Mouse (Mus musculus) embryonic facial prominence, embryonic 12.5 days (tissue): ENCODE data around the gene BC004004. TPM values are rescaled to one million over a fixed set of nuclear protein-coding genes. Genes with fewer than 3 reads are reported as not detected.
"Not testable (repeated sequence)": the region's sequence is repeated elsewhere in the genome, so short reads cannot be mapped to it uniquely, and the experiment has no call there.

ENCODE experiments used
- ATAC-seq: fragments of 200-750 bp; cut with Nextera tagmentation; 2 replicates; pipeline ENCODE4 v1.8.0; 2017; ENCODE audit not compliant: insufficient number of reproducible peaks, insufficient read depth, low FRiP score, low TSS enrichment
- H3K27ac ChIP-seq: fragments of 300-500 bp; sonication (generic); 2 replicates; pipeline ENCODE4 v1.5.1; 2016; ENCODE audit warnings: mild to moderate bottlenecking
- H3K27me3 ChIP-seq: fragments of 300-500 bp; sonication (generic); 2 replicates; pipeline ENCODE4 v1.6.1; 2016; ENCODE audit warnings: mild to moderate bottlenecking, moderate library complexity
- H3K36me3 ChIP-seq: fragments of 300-500 bp; sonication (generic); 2 replicates; pipeline ENCODE4 v1.6.1; 2016; ENCODE audit warnings: mild to moderate bottlenecking
- H3K4me1 ChIP-seq: fragments of 300-500 bp; sonication (generic); 2 replicates; pipeline ENCODE4 v1.6.1; 2016
- H3K4me2 ChIP-seq: fragments of 300-500 bp; sonication (generic); replicated peaks from 2 replicates; pipeline ENCODE4 v1.6.1; 2016; ENCODE audit warnings: mild to moderate bottlenecking, moderate library complexity
- H3K4me3 ChIP-seq: fragments of 300-500 bp; sonication (generic); 2 replicates; pipeline ENCODE4 v1.5.1; 2016; ENCODE audit warnings: mild to moderate bottlenecking
- H3K9ac ChIP-seq: fragments of 300-500 bp; sonication (generic); 2 replicates; pipeline ENCODE4 v1.6.1; 2016; ENCODE audit warnings: mild to moderate bottlenecking, moderate library complexity
- H3K9me3 ChIP-seq: fragments of 300-500 bp; sonication (generic); 2 replicates; pipeline ENCODE4 v1.6.1; 2016; ENCODE audit warnings: mild to moderate bottlenecking, moderate library complexity
- WGBS: fragments of 180-500 bp; shearing (Covaris S2); methylation state at CpG from one replicate; pipeline ENCODE4 v1.1.7; 2016; 5-methylcytosine and 5-hydroxymethylcytosine counted together
- polyA plus RNA-seq: library from polyadenylated mRNA; unstranded; fragments of >200 nt; fragmentation: Nextera tagmentation; extraction: Ambion mirVana; gene quantifications from 2 replicates; pipeline ENCODE4 v1.2.1, GENCODE M21; 2016

The BC004004 gene
- polyA plus RNA-seq, 1 experiment from 2014 or later: 56.5 TPM

DNA sequence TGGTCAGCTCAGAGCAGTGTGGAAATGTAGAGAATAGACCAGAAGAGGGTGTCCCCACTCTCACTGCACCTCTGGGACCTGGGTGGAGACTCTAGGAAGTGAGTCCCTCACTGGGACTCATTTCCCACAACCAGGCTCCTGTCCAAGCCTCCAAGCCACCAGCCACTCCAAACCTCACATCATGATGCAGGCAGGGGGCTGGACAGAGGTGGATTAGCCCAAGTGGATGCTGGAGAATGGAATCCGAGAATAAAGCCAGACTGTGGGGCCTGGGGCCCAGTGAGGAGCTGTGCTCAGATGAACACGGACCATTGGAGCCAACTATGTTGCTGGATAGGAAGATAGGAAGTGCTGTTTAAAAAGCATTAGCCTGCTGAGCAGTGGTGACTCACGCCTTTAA is 48.3 kb downstream of the BC004004 start:
- 0 out of 2 replicates have a peak, but pooled peaks cover 4% of the 10 kb centered on the region for H3K9me3 ChIP-seq
- WGBS: 74% methylated on average over 3 of the region's 3 CpGs
- H3K36me3 ChIP-seq: no peaks in the 10 kb centered on the region
- H3K9ac ChIP-seq: no peak overlapping the region
- no peak overlapping the region for H3K4me3 ChIP-seq
- no peak overlapping the region for H3K27ac ChIP-seq
- peaks cover 20% of the 10 kb centered on the region for H3K27me3 ChIP-seq
- H3K4me2 ChIP-seq: no peak overlapping the region
- peaks cover 5% of the 10 kb centered on the region for H3K4me1 ChIP-seq
- no peak for ATAC-seq

DNA sequence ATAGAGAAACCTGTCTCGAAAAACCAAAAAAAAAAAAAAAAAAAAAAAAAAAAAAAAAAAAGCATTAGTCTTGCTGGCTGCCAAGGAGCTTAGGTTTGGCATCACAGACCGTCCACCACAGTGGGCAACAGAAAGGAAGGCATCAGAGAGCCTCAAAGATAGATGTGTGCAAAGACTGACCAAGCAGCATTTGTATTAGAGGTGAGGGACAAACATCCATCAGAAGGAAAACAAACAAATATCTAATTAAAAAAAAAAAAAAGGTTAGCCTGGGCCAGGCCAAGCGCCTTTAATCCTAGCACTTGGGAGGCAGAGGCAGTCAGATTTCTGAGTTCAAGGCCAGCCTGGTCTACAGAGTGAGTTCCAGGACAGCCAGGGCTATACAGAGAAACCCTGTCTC is 48.8 kb downstream of the BC004004 start, which contains the start of gene Pi16:
Pi16 (plus strand) TSS at position 301 of the 400 bp plus-strand sequence.
- H3K27me3 ChIP-seq: peaks cover 25% of the 10 kb centered on the region
- not testable (repeated sequence) for H3K36me3 ChIP-seq, H3K9me3 ChIP-seq, ATAC-seq, H3K4me3 ChIP-seq, H3K4me1 ChIP-seq, H3K9ac ChIP-seq, H3K4me2 ChIP-seq, H3K27ac ChIP-seq
- 82% methylated on average over 3 of the region's 3 CpGs for WGBS

DNA sequence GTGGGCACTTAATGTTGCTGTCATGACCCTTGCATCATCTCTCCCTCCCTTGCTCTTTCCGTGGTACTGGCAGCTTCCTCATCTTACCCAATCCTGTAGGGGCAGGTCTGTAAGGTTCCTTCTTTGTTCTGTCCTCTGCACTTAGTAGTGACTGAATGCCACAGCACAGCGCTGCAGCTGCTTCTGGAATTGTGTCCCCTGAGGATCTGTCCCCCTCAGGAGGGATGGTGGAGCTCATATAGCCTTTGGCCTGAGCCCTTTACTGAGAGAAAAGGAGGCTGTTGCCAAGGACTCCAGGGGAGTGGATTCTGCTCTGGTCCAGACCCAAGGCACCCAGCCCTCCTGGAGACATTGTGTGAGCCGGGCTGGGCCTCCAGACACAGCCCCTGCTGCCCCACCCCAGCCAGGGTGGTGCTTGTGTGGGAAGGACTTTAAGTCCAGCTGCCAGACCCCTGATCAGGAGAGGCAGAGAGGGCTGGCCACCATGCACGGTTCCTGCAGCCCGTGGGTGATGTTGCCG is 50.2 kb downstream of the BC004004 start:
- H3K4me2 ChIP-seq: no peak overlapping the region
- H3K9me3 ChIP-seq: no peaks in the 10 kb centered on the region
- H3K4me3 ChIP-seq: no peak overlapping the region
- no peaks in the 10 kb centered on the region for H3K36me3 ChIP-seq
- no peak overlapping the region for H3K27ac ChIP-seq
- H3K27me3 ChIP-seq: peaks cover 32% of the 10 kb centered on the region
- no peak overlapping the region; the same call in 1 of the 2 replicates for H3K9ac ChIP-seq
- ATAC-seq: no peak
- H3K4me1 ChIP-seq: peaks cover 16% of the 10 kb centered on the region
- 45% methylated on average over 6 of the region's 6 CpGs for WGBS

DNA sequence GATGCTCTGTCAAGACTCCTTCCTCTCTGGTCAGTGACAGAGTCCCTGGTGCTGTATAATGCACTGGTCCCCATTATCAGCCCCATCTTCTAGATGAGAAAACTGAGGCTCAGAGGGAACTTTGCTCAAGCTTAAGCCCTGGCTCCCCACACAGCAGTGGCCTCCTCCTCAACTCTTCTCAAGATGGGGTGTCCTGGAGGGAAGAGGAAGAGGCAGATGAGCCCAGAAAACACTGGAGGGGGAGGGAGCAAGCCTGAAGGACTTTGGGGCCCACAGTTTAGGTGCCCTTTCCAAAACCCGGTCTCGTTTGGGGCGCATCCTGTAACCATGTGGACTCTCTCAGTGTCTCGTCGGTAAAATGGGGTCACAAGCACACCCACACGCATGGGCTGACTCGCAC is 50.9 kb downstream of the BC004004 start:
- peaks cover 16% of the 10 kb centered on the region for H3K4me1 ChIP-seq
- no peak overlapping the region for H3K27ac ChIP-seq
- no peak overlapping the region for H3K4me2 ChIP-seq
- no peak overlapping the region for H3K9ac ChIP-seq
- 83% methylated on average over 7 of the region's 7 CpGs for WGBS
- H3K27me3 ChIP-seq: peaks cover 35% of the 10 kb centered on the region
- H3K4me3 ChIP-seq: no peak overlapping the region
- no peak for ATAC-seq
- H3K36me3 ChIP-seq: no peaks in the 10 kb centered on the region
- no peaks in the 10 kb centered on the region for H3K9me3 ChIP-seq

DNA sequence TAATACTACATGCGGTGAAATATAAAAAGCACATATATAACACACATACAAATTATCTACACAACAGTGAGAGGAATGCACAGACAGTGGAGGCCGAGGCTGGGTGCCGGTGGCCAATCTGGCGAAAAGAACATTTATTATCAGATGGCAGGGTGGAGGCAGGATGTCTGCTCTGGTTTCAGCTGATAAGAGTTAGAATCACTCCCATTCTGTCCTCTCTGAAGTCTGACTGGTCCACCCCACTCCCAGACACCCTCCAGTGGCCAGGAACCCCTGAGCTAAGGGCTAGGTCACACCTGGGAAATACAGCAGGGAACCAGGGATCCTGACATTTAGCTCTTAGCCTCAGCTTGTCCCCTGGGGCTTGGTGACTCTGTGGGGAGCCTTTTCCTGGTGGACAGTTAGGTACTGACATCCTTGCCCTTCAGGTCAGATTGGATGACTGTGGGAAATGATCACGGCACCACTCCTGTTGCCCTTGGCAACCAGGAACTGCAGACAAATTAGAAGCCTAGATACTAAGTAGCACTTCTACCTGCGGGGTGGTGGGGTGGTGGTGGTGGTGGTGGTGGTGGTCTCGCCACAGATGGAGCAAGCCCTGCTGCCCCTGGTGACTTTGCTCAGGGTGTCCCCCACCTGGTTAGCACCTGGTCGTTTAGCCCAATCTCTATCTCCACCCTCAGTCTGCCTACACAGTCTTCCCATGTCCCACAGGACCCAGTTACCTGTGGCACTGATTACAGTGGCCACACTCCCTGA is 51.5 kb downstream of the BC004004 start:
- no peak for ATAC-seq
- Histone ChIP-seq H3K4me3 (no peak overlapping the region), H3K4me2 (no peak overlapping the region), H3K27me3 (peaks cover 35% of the 10 kb centered on the region), H3K36me3 (no peaks in the 10 kb centered on the region), H3K27ac (no peak overlapping the region), H3K9ac (no peak overlapping the region), H3K9me3 (no peaks in the 10 kb centered on the region), H3K4me1 (peaks cover 16% of the 10 kb centered on the region)
- WGBS: 64% methylated on average over 8 of the region's 8 CpGs

DNA sequence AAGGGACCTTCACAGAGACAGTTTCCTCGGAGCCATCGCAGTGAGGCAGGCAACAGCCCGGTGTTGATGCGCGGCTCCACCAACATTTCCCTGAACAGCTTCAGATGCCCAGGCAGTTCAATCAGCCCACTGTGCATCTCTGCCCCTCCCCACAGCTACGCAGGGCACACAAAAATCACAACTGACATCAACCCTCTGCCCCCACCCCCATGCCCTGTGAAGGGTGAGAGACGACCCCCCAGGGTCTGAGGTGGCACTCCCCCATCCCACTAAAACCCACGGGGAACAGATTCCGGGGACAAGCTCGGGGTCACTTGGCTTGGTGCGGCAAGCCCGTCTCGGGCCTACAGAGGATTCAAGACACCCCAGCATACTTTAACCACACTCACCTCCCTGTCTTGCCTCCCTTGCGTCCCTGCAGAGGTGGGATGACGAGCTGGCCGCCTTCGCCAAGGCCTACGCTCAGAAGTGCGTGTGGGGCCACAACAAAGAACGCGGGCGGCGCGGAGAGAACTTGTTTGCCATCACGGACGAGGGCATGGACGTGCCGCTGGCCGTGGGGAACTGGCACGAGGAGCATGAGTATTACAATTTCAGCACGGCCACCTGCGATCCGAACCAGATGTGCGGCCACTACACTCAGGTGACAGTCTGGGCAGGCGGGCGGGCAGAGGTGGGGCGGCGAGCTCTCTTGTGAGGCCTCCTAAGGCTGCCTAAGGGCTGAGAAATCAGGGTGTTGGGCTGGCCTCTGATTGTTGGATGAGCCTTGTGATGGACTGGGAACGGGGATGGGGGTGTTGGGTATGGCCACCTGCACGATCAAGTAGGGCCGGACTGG is 53.4 kb downstream of the BC004004 start:
- peaks cover 50% of the 10 kb centered on the region for H3K27me3 ChIP-seq

DNA sequence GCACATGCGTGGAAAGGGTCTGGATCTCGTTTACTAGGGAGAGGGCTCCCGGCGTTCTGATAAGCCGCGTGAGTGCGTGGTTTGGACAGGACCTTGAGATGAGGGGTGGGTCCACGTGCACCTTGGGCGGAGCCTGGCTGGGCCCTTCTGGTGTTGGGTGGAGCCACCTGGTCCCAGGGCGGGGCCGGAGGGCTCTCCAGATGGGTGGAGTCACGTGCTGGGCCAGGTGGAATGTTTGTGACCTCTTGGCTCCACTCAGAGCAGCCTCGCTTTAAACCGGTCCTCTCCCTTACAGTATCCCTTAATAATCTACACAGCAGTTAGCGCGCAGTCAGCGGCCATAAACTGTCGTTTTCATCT is 54.0 kb downstream of the BC004004 start:
- Histone ChIP-seq H3K4me3 (peak overlapping the region; percentile 19; the same call in 1 of the 2 replicates), H3K36me3 (no peaks in the 10 kb centered on the region), H3K27ac (no peak overlapping the region), H3K4me1 (peaks cover 26% of the 10 kb centered on the region), H3K27me3 (peaks cover 56% of the 10 kb centered on the region), H3K9me3 (no peaks in the 10 kb centered on the region), H3K9ac (no peak overlapping the region), H3K4me2 (peak overlapping the region; percentile 37)
- ATAC-seq: no peak
- WGBS: 6% methylated on average over 18 of the region's 18 CpGs

More for the DNA sequence above, 53.4 kb downstream of the BC004004 start:
- no peaks in the 10 kb centered on the region for H3K9me3 ChIP-seq
- WGBS: 11% methylated on average over 41 of the region's 41 CpGs
- peak overlapping the region; percentile 37 for H3K4me2 ChIP-seq
- ATAC-seq: no peak
- H3K9ac ChIP-seq: no peak overlapping the region
- H3K36me3 ChIP-seq: no peaks in the 10 kb centered on the region
- peaks cover 23% of the 10 kb centered on the region for H3K4me1 ChIP-seq
- H3K4me3 ChIP-seq: peak overlapping the region; percentile 19; the same call in 1 of the 2 replicates
- H3K27ac ChIP-seq: 0 out of 2 replicates have a peak overlapping the region, but pooled peaks have one; percentile 17

DNA sequence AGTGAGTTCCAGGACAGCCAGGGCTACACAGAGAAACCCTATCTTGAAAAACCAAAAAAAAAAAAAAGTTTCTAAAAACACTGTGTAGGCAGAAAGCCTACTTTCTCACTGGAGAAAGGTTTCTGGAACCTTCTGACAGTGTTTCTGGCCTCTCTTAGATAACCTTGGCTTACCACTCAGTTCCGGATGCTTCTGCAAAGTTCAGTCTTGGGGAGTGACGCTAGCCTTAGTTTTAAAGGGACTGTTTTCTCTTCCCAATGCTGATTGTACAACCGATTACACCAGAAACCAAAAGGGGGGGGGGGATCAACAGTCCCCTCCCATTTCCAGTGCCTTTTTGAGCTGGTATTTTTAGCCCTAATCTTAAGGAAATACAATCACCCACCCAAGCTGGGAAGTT is 55.0 kb downstream of the BC004004 start:
- H3K27me3 ChIP-seq: peaks cover 62% of the 10 kb centered on the region
- WGBS: 84% methylated on average over 3 of the region's 3 CpGs

DNA sequence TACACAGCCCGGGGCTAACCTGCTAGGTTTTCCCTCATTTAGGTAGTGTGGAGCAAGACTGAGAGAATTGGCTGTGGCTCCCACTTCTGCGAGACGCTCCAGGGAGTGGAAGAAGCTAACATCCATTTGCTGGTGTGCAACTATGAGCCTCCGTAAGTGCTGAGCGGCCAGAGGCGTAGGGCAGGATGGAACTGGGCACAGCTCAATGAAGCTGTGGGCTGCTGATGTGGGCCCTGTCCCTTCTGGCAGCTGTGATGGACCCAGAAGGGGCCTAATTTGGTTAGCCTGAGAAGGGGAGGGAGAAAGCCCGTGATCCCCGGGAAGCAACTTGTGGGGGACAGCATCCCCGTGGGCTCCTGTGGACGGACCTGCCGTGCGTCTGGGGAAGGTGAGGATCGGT is 57.2 kb downstream of the BC004004 start:
- 47% methylated on average over 13 of the region's 13 CpGs for WGBS
- Histone ChIP-seq H3K27ac (no peak overlapping the region), H3K36me3 (no peaks in the 10 kb centered on the region; the same call in 1 of the 2 replicates), H3K27me3 (peaks cover 56% of the 10 kb centered on the region), H3K4me3 (no peak overlapping the region), H3K4me2 (peak overlapping the region; percentile 53), H3K4me1 (peaks cover 26% of the 10 kb centered on the region), H3K9me3 (no peaks in the 10 kb centered on the region), H3K9ac (no peak overlapping the region)
- no peak for ATAC-seq

More for the DNA sequence above, 55.0 kb downstream of the BC004004 start:
- Histone ChIP-seq H3K4me2 (no peak overlapping the region), H3K9me3 (no peaks in the 10 kb centered on the region), H3K4me1 (peaks cover 26% of the 10 kb centered on the region), H3K4me3 (no peak overlapping the region), H3K27ac (no peak overlapping the region), H3K9ac (no peak overlapping the region), H3K36me3 (no peaks in the 10 kb centered on the region)
- ATAC-seq: no peak

DNA sequence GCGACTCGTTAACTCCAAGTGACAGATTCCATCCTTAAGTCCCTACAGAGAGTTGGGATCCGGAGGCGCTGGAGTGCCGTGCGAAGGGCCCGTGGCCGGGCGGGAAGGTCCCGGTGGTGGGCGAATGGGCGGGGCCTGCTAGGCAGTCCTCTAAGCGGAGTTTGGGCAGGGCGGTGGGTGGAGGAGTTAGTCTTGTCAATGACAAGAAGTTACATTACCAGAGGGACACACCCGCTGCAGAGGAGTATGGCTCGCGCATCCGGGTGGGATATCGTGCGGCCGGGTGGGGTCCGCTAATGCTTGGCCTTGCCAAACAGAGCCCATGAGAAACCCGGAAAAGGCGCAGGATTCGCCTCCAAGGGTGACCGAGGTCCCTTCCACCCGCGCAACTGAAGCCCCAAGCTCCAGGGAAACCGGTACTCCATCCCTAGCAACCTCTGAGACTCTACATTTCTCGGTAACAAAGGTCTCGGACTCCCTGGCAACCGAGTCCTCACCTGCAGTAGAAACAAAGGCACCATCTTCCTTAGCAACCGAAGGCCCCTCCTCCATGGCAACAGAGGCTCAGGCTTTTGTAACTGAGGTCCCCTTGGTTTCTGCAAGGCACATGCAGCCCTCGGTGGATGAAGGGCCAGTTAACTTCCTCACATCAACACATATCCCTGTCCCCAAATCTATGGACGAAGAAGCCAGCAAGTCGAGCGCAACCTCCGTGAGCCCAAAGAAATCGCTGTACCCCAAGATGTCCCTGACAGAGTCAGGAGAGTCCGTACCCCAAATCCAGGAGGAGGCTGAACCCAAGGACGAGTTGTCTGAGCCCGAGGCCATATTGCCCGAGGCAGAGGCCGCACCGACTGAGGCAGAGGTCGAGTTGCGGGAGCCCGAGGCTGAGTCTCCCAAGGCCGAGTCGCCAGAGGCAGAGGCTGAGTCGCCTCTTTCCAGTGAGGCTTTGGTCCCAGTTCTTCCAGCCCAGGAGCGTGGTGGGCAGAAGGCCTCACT is 58.2 kb downstream of the BC004004 start:
- no peak overlapping the region for H3K27ac ChIP-seq
- peak overlapping the region; percentile 17; the same call in 1 of the 2 replicates for H3K9ac ChIP-seq
- 10% methylated on average over 52 of the region's 52 CpGs for WGBS
- 0 out of 2 replicates have a peak, but pooled peaks have one; percentile 11 for ATAC-seq
- peaks cover 46% of the 10 kb centered on the region for H3K27me3 ChIP-seq
- no peaks in the 10 kb centered on the region for H3K9me3 ChIP-seq
- H3K4me1 ChIP-seq: peaks cover 22% of the 10 kb centered on the region
- H3K36me3 ChIP-seq: peaks cover 9% of the 10 kb centered on the region; the same call in 1 of the 2 replicates
- peak overlapping the region; percentile 26 for H3K4me3 ChIP-seq
- H3K4me2 ChIP-seq: peak overlapping the region; percentile 53

DNA sequence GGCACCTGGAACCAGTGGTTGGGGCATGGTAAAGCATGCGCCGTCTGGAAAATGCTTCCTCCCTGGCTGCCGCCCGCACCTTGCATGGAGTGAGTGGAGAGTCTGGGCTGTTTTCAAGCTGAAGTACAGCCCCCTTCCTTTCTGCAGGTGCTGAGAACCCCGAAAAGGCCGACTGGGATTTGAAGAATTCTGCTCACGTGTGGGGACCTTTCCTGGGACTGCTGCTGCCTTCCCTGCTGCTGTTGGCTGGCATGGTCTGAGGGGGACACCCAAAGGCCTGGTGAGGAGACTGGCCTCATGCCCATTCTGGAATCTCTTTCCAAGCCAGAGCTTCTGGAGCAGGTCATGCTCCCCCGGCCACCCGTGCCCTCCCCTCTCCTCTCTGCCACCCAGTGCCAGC is 59.1 kb downstream of the BC004004 start:
- no peak overlapping the region for H3K4me2 ChIP-seq
- H3K36me3 ChIP-seq: peaks cover 18% of the 10 kb centered on the region
- no peak overlapping the region for H3K27ac ChIP-seq
- WGBS: 84% methylated on average over 9 of the region's 9 CpGs
- H3K27me3 ChIP-seq: peaks cover 38% of the 10 kb centered on the region
- no peaks in the 10 kb centered on the region for H3K9me3 ChIP-seq
- H3K4me3 ChIP-seq: no peak overlapping the region
- no peak overlapping the region for H3K9ac ChIP-seq
- H3K4me1 ChIP-seq: peaks cover 14% of the 10 kb centered on the region
- no peak for ATAC-seq
